Mouse (Mus musculus) inflammation-experienced regulatory T-cells, adult 6 months (primary cell): ENCODE data around the gene 4931409K22Rik. TPM values are rescaled to one million over a fixed set of nuclear protein-coding genes. Genes with fewer than 3 reads are reported as not detected.

Experiments
- ATAC-seq: one replicate; pipeline ENCODE4 v1.8.0; 2017
- polyA plus RNA-seq, 3 experiments: library from polyadenylated mRNA; unstranded; fragments of 100-300 nt; shearing (Covaris generic); gene quantifications; one replicate each; pipeline ENCODE4 v1.2.1; 2017

Gene 4931409K22Rik
- polyA plus RNA-seq, 3 experiments from 2014 or later, result not detected

GRCm38 (mm10) chr5:24539571-24540296 is 16.9 kb downstream of the 4931409K22Rik start:
- ATAC-seq, result no peak

GRCm38 (mm10) chr5:24537618-24538017 is 19.0 kb downstream of the 4931409K22Rik start:
- no peak for ATAC-seq

- no peak for ATAC-seq
These were observed 20.1 kb downstream of the 4931409K22Rik start for GRCm38 (mm10) chr5:24536511-24536910.

GRCm38 (mm10) chr5:24535731-24536130 is 20.9 kb downstream of the 4931409K22Rik start:
- ATAC-seq, result no peak

- ATAC-seq, result no peak
These were observed 22.3 kb downstream of the 4931409K22Rik start for GRCm38 (mm10) chr5:24534292-24534691.

GRCm38 (mm10) chr5:24533391-24533790 is 23.2 kb downstream of the 4931409K22Rik start:
- no peak for ATAC-seq

GRCm38 (mm10) chr5:24530042-24530689 is 26.4 kb downstream of the 4931409K22Rik start:
- ATAC-seq, result peak; percentile 98

GRCm38 (mm10) chr5:24527780-24528179 is 28.8 kb downstream of the 4931409K22Rik start:
- ATAC-seq, result no peak

GRCm38 (mm10) chr5:24526889-24527230 is 29.7 kb downstream of the 4931409K22Rik start, which contains the start of gene Gbx1:
Gbx1 (minus strand) TSS chr5:24527202.
- ATAC-seq, result no peak

- ATAC-seq, result no peak
These were observed 30.3 kb downstream of the 4931409K22Rik start for GRCm38 (mm10) chr5:24526190-24526888.

GRCm38 (mm10) chr5:24525360-24526189 is 31.0 kb downstream of the 4931409K22Rik start:
- ATAC-seq, result no peak

GRCm38 (mm10) chr5:24524522-24524921 is 32.1 kb downstream of the 4931409K22Rik start:
- no peak for ATAC-seq

- ATAC-seq, result no peak
These were observed 32.8 kb downstream of the 4931409K22Rik start for GRCm38 (mm10) chr5:24523806-24524205.

GRCm38 (mm10) chr5:24521366-24521765 is 35.2 kb downstream of the 4931409K22Rik start:
- no peak for ATAC-seq

GRCm38 (mm10) chr5:24512271-24512670 is 44.3 kb downstream of the 4931409K22Rik start:
- ATAC-seq, result no peak

GRCm38 (mm10) chr5:24510635-24511034 is 46.0 kb downstream of the 4931409K22Rik start:
- no peak for ATAC-seq

- ATAC-seq, result no peak
These were observed 48.2 kb downstream of the 4931409K22Rik start for GRCm38 (mm10) chr5:24508406-24508805.

GRCm38 (mm10) chr5:24505513-24505912 is 51.1 kb downstream of the 4931409K22Rik start:
- ATAC-seq, result peak; percentile 79

- no peak for ATAC-seq
These were observed 53.8 kb downstream of the 4931409K22Rik start for GRCm38 (mm10) chr5:24502786-24503185.

GRCm38 (mm10) chr5:24500851-24501250 is 55.8 kb downstream of the 4931409K22Rik start:
- ATAC-seq, result no peak

- ATAC-seq, result no peak
These were observed 57.5 kb downstream of the 4931409K22Rik start for GRCm38 (mm10) chr5:24499113-24499512.

- ATAC-seq, result no peak
These were observed 59.1 kb downstream of the 4931409K22Rik start for GRCm38 (mm10) chr5:24497526-24497925.

- no peak for ATAC-seq
These were observed 59.9 kb downstream of the 4931409K22Rik start for GRCm38 (mm10) chr5:24496756-24497155.
